Mouse (Mus musculus) heart, embryonic 14.5 days (tissue): ENCODE results near the gene Bbs1. TPM values are rescaled to one million over a fixed set of nuclear protein-coding genes. Genes with fewer than 3 reads are reported as not detected.
"Not testable (repeated sequence)": the region's sequence is repeated elsewhere in the genome, so short reads cannot be mapped to it uniquely, and the experiment has no call there.

ENCODE experiments used
- ATAC-seq: fragments of 200-750 bp; cut with Nextera tagmentation; 2 replicates; pipeline ENCODE4 v1.8.0; 2017; ENCODE audit warnings: low read depth, moderate TSS enrichment; ENCODE audit not compliant: insufficient number of reproducible peaks, insufficient read depth, low FRiP score
- H3K27ac ChIP-seq, 2 experiments: fragments of 200-500 bp in 1 of 2; fragments of 300-500 bp in 1 of 2; sonication (generic) in 1 of 2; replicated peaks in 1 of 2; 2 replicates each; pipeline ENCODE4 v1.5.1; 2012 to 2014; ENCODE audit warnings: low read depth in 2 of 2, low read length in 2 of 2, control low read depth in 1 of 2, mild to moderate bottlenecking in 1 of 2, mixed read lengths in 1 of 2; ENCODE audit not compliant: control insufficient read depth in 1 of 2, insufficient read depth in 1 of 2
- H3K27me3 ChIP-seq: fragments of 300-500 bp; sonication (generic); 2 replicates; pipeline ENCODE4 v1.6.1; 2014; ENCODE audit warnings: mild to moderate bottlenecking, low read length, control low read depth; ENCODE audit not compliant: control insufficient read depth, insufficient read depth
- H3K36me3 ChIP-seq: fragments of 300-500 bp; sonication (generic); 2 replicates; pipeline ENCODE4 v1.6.1; 2014; ENCODE audit warnings: mild to moderate bottlenecking, control low read depth, low read length, mixed read lengths; ENCODE audit not compliant: control insufficient read depth, insufficient read depth
- H3K4me1 ChIP-seq, 2 experiments: fragments of 200-500 bp in 1 of 2; fragments of 300-500 bp in 1 of 2; sonication (generic) in 1 of 2; 2 replicates each; pipeline ENCODE4 v1.6.1; 2012 to 2014; ENCODE audit warnings: low read length in 2 of 2, control low read depth in 1 of 2, mixed read lengths in 1 of 2; ENCODE audit not compliant: control insufficient read depth in 2 of 2, insufficient read depth in 2 of 2
- H3K4me2 ChIP-seq: fragments of 300-500 bp; sonication (generic); 2 replicates; pipeline ENCODE4 v1.6.1; 2014; ENCODE audit warnings: mild to moderate bottlenecking, low read length
- H3K4me3 ChIP-seq, 2 experiments: fragments of 200-500 bp in 1 of 2; fragments of 300-500 bp in 1 of 2; sonication (generic) in 1 of 2; 2 replicates each; pipeline ENCODE4 v1.5.1; 2012 to 2014; ENCODE audit warnings: low read length in 2 of 2, mild to moderate bottlenecking in 2 of 2, control low read depth in 1 of 2, low read depth in 1 of 2, moderate library complexity in 1 of 2; ENCODE audit not compliant: control insufficient read depth in 1 of 2, insufficient read depth in 1 of 2
- H3K9ac ChIP-seq: fragments of 300-500 bp; sonication (generic); 2 replicates; pipeline ENCODE4 v1.6.1; 2014; ENCODE audit warnings: mild to moderate bottlenecking, low read length
- H3K9me3 ChIP-seq: fragments of 300-500 bp; sonication (generic); 2 replicates; pipeline ENCODE4 v1.6.1; 2016; ENCODE audit warnings: low read length, control low read depth; ENCODE audit not compliant: control insufficient read depth
- WGBS: fragments of 180-500 bp; shearing (Covaris S2); extraction: QIAGEN DNeasy Blood & Tissue Kit; methylation state at CpG from one replicate; pipeline ENCODE4 v1.1.7; 2014; 5-methylcytosine and 5-hydroxymethylcytosine counted together
- polyA plus RNA-seq: library from polyadenylated mRNA; unstranded; fragments of >200 nt; fragmentation: Nextera tagmentation; extraction: Ambion mirVana; gene quantifications from 2 replicates; pipeline ENCODE4 v1.2.1, GENCODE M21; 2014

Gene Bbs1
- polyA plus RNA-seq, 1 experiment from 2014 or later, result 2.4 TPM

DNA sequence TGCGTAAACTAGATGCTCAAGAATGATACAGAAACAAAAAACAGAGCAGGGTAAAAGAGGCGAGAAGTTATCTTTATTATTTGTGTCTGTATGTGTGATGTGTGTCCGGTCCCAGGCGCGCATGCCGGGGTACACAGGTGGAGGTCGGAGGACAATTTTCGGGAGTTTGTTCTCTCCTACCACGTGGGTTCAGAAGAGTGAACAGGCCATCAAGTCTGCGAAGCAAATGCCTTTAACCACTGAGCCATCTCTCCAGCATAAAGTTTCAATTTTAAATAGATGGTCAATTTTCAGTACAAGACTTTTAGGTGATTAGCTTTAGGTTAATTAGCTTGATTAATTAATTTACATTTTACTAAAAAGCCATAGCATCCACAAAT, 27.1 kb downstream of the Bbs1 start:
- 63% methylated on average over 10 of the region's 10 CpGs for WGBS
- Histone ChIP-seq H3K27me3 (no peaks in the 10 kb centered on the region), H3K4me1 (peaks cover 4 to 9% of the 10 kb centered on the region in 2 experiments; a peak in 3 of 4 replicates), H3K9me3 (no peaks in the 10 kb centered on the region), H3K27ac (no peak overlapping the region), H3K36me3 (no peaks in the 10 kb centered on the region; the same call in 1 of the 2 replicates), H3K9ac (peak overlapping the region; percentile 93), H3K4me3 (peak overlapping the region in 1 of 2 experiments; percentile 97; a peak in 2 of 4 replicates), H3K4me2 (peak overlapping the region; percentile 83)
- ATAC-seq, result no peak

DNA sequence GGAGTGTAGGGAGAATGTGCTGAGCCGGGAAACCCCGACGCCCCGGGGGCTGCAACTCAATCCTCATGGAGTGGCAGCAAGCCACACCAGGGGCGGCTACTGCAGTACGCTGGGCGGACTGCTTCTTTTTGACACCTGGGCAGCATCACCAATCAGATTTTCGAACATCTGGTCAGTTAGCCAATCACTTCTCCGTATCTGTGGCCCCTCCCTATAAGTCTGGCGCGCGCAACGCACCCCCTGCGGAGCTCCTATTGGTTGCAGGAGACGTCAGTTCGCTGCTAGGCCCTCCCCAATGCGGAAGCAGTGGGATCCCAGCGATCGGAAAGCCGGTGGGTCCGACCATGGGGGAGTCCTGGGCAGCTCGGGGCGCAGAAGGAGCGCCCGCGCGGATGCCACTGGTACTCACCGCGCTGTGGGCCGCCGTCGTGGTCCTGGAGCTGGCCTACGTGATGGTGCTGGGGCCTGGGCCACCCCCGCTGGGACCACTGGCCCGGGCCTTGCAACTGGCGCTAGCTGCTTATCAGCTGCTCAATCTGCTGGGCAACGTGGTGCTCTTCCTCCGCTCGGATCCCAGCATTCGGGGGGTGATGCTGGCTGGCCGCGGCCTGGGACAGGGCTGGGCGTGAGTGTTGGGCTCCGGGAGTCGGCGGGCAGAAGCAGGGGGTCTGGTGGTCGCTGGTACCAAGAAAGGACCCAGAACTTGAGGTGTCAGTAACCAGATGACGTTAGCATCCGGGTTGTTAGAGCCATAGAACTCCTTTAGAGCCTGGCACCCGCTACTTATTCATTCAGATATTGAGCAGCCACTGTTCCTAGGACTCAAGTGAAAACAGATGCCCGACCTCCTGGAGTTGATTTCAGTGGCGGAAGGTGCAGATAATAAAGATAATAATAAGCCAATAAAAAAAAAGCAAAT, 27.8 kb downstream of the Bbs1 start, which contains the start of gene Zdhhc24:
Zdhhc24 (plus strand) TSS at position 264 of the 919 bp plus-strand sequence.
- peak within 1 kb of the TSS; percentile 93 for H3K9ac ChIP-seq
- H3K4me2 ChIP-seq, result peak within 1 kb of the TSS; percentile 83
- H3K27ac ChIP-seq, result peak within 1 kb of the TSS; percentile 24 to 45; a peak in 3 of 4 replicates
- H3K4me1 ChIP-seq, result peaks cover 4 to 9% of the 10 kb centered on the region in 2 experiments; a peak in 3 of 4 replicates
- H3K4me3 ChIP-seq, result peak within 1 kb of the TSS; percentile 73 to 97
- under 1% methylated on average over 52 of the region's 52 CpGs for WGBS
- no peaks in the 10 kb centered on the region for H3K27me3 ChIP-seq
- no peaks in the 10 kb centered on the region; the same call in 1 of the 2 replicates for H3K36me3 ChIP-seq
- ATAC-seq, result peak; percentile 96
- no peaks in the 10 kb centered on the region for H3K9me3 ChIP-seq

DNA sequence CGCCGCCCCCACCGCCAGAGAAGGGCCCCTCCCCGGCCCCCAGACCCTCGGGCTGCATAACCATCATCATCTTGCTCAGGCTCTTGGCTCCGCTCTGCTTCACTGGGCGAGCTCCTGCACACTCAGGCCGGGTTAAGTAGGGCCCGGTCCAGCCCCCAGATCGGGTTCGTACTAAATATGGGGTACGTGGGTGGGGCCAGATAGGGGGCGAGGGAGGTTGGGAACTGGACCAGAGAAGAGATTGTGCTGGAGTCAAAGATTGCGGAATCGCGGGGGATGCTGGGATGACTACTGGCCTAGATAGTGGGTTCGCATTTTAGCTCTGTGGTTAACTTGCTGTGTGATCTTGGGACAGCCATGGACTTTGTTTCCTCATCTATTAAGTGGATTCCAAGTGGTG, 28.6 kb downstream of the Bbs1 start, which contains the start of gene Actn3:
Actn3 (minus strand) TSS at position 125 of the 400 bp plus-strand sequence.
- no peaks in the 10 kb centered on the region; the same call in 1 of the 2 replicates for H3K36me3 ChIP-seq
- no peaks in the 10 kb centered on the region for H3K27me3 ChIP-seq
- H3K9ac ChIP-seq, result peak within 1 kb of the TSS; percentile 93
- H3K4me2 ChIP-seq, result peak within 1 kb of the TSS; percentile 83
- H3K4me1 ChIP-seq, result peaks cover 4 to 9% of the 10 kb centered on the region in 2 experiments; a peak in 3 of 4 replicates
- 3% methylated on average over 17 of the region's 17 CpGs for WGBS
- ATAC-seq, result peak; percentile 6; the same call in 1 of the 2 replicates
- H3K27ac ChIP-seq, result peak within 1 kb of the TSS; percentile 24 to 45; a peak in 3 of 4 replicates
- H3K4me3 ChIP-seq, result peak within 1 kb of the TSS; percentile 73 to 97
- H3K9me3 ChIP-seq, result no peaks in the 10 kb centered on the region

DNA sequence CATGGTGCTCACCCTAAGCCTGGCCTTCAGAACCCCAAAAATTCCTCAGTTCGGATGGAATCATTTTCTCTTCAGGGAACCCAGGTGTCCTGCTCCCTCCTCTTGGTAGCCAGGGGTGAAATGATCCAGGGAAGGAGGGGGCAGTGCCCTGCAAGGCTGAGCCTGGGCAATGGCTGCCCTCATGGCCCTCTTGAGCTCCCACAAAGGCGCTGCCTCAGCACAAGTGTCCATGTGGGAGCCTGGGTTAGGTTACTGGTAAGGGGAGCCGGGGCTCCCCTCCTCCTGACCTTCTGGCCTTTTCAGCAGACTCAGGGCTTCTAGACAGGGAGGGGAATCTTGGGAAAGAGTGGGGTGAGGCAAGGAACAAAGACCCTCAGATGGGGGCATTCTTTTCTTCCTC, 29.7 kb downstream of the Bbs1 start:
- no peak for ATAC-seq
- Histone ChIP-seq H3K4me1 (peaks cover 4 to 9% of the 10 kb centered on the region in 2 experiments; a peak in 3 of 4 replicates), H3K36me3 (no peaks in the 10 kb centered on the region), H3K4me2 (no peak overlapping the region), H3K4me3 (no peak overlapping the region), H3K27me3 (no peaks in the 10 kb centered on the region), H3K9me3 (no peaks in the 10 kb centered on the region), H3K27ac (no peak overlapping the region), H3K9ac (no peak overlapping the region)
- 64% methylated on average over 3 of the region's 3 CpGs for WGBS

DNA sequence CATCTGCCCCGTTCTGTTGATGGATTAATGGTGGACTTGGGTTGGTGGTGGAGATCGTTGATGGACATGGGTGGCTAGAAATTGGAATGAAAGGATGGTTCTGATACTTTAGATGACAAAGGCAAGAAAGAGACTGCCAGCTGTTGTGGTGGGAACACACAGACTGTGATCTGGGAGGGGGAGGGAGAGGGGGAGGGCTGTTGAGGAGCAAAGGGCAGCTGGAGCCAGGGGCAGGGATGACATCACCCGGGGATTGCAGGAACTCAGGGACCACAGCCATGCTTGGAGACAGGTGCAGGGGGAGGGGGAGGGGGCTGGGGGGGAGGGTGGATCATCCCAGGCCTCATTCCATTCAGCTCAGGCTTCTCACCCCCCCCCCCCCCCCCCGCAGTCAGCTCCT, 30.2 kb downstream of the Bbs1 start:
- Histone ChIP-seq H3K4me1 (peaks cover 4 to 9% of the 10 kb centered on the region in 2 experiments; a peak in 3 of 4 replicates), H3K27me3 (no peaks in the 10 kb centered on the region), H3K9ac (no peak overlapping the region), H3K36me3 (no peaks in the 10 kb centered on the region), H3K27ac (no peak overlapping the region), H3K4me3 (no peak overlapping the region), H3K4me2 (no peak overlapping the region), H3K9me3 (no peaks in the 10 kb centered on the region)
- WGBS, result 60% methylated on average over 3 of the region's 4 CpGs
- ATAC-seq, result no peak

DNA sequence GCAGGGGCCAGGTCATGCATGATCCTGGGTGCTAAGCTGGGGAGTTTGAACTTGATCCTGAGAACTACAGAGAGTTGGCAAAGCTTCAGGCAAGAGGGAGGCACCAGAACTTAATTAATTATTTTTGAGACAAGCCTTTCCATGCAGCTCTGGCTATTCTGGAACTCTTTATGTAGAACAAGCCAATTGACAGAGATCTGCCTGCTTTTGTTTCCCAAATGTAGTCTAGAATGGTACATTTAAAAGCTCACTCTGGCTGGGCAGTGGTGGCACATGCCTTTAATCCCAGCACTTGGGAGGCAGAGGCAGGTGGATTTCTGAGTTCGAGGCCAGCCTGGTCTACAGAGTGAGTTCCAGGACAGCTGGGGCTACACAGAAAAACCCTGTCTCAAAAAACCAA, 31.8 kb downstream of the Bbs1 start:
- not testable (repeated sequence) for H3K27me3 ChIP-seq, H3K4me2 ChIP-seq, H3K9me3 ChIP-seq, H3K9ac ChIP-seq, H3K4me1 ChIP-seq, H3K27ac ChIP-seq, H3K4me3 ChIP-seq, ATAC-seq, H3K36me3 ChIP-seq
- 79% methylated on average over 1 of the region's 1 CpGs for WGBS

DNA sequence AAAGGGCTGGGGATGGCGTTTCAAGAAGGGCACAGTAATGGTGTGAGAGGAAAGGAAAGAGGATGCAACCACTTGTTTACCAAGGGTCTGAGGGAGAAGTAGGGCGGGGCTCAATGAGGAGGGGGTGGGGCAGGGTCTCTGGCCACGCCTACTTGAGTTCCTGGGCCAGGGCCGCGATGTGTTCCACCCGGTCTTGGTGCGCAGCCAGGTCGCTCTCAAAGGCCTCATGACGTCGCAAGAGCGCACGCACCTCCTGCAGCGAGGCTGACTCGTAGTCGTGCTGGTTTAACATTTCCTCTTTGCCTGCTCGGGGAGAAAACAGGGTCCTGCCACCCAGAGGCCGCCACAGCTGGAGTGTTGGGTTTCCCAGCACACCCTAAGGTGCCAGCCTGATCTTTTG, 41.3 kb downstream of the Bbs1 start:
- Histone ChIP-seq H3K36me3 (0 out of 2 replicates have a peak, but pooled peaks cover 5% of the 10 kb centered on the region), H3K27ac (no peak overlapping the region), H3K4me1 (peaks cover 0 to 2% of the 10 kb centered on the region in 2 experiments; a peak in 1 of 4 replicates), H3K27me3 (peaks cover 13% of the 10 kb centered on the region; the same call in 1 of the 2 replicates), H3K4me3 (no peak overlapping the region), H3K9ac (0 out of 2 replicates have a peak overlapping the region, but pooled peaks have one; percentile 0), H3K9me3 (no peaks in the 10 kb centered on the region), H3K4me2 (peak overlapping the region; percentile 27)
- no peak for ATAC-seq
- WGBS, result 5% methylated on average over 17 of the region's 17 CpGs
